Mouse (Mus musculus): ENCODE results near the gene Klk6. TPM values are rescaled to one million over a fixed set of nuclear protein-coding genes. Genes with fewer than 3 reads are reported as not detected.

Klk6 gene
- polyA plus RNA-seq, 1 experiment, result not detected

GRCm38 (mm10) chr7:43797844-43798462, 26.3 kb upstream of the Klk6 start:
- H3K4me1 ChIP-seq (ENCODE audit: control insufficient read depth, insufficient read depth, low read length), result no peaks in the 10 kb centered on the region; the same call in 1 of the 2 replicates
- WGBS, result 6% methylated on average over 13 of the region's 13 CpGs
- TF ChIP-seq CTCF (IDR thresholded peaks at IDR 0.05; ENCODE audit: control insufficient read depth, insufficient read depth, low read length) (no peak), POLR2A (IDR thresholded peaks at IDR 0.05; ENCODE audit: borderline replicate concordance, control insufficient read depth, low read depth, low read length) (no peak)
- no peak overlapping the region for H3K4me3 ChIP-seq (replicated peaks; ENCODE audit: control insufficient read depth, low read depth, low read length)
- no peak overlapping the region for H3K27ac ChIP-seq (ENCODE audit: control insufficient read depth, insufficient read depth, low read depth, low read length, poor library complexity)

- H3K27ac ChIP-seq (ENCODE audit: control insufficient read depth, insufficient read depth, low read depth, low read length, poor library complexity), result no peak overlapping the region
- H3K4me3 ChIP-seq (replicated peaks; ENCODE audit: control insufficient read depth, low read depth, low read length), result no peak overlapping the region
- 73% methylated on average over 7 of the region's 7 CpGs for WGBS
- TF ChIP-seq POLR2A (IDR thresholded peaks at IDR 0.05; ENCODE audit: borderline replicate concordance, control insufficient read depth, low read depth, low read length) (no peak), CTCF (IDR thresholded peaks at IDR 0.05; ENCODE audit: control insufficient read depth, insufficient read depth, low read length) (no peak)
- no peaks in the 10 kb centered on the region; the same call in 1 of the 2 replicates for H3K4me1 ChIP-seq (ENCODE audit: control insufficient read depth, insufficient read depth, low read length)
Measured at GRCm38 (mm10) chr7:43799876-43800275, 24.4 kb upstream of the Klk6 start.

GRCm38 (mm10) chr7:43810994-43811393, 13.3 kb upstream of the Klk6 start, which contains the start of gene Klk7:
Gene Klk7 (plus strand): TSS chr7:43811294.
- WGBS, result 62% methylated on average over 5 of the region's 5 CpGs

GRCm38 (mm10) chr7:43815211-43815610, 9.1 kb upstream of the Klk6 start:
- Histone ChIP-seq H3K27ac (ENCODE audit: control insufficient read depth, insufficient read depth, low read depth, low read length, poor library complexity) (no peak overlapping the region), H3K4me3 (replicated peaks; ENCODE audit: control insufficient read depth, low read depth, low read length) (no peak overlapping the region), H3K4me1 (ENCODE audit: control insufficient read depth, insufficient read depth, low read length) (no peaks in the 10 kb centered on the region)
- 85% methylated on average over 7 of the region's 7 CpGs for WGBS
- TF ChIP-seq POLR2A (IDR thresholded peaks at IDR 0.05; ENCODE audit: borderline replicate concordance, control insufficient read depth, low read depth, low read length) (no peak), CTCF (IDR thresholded peaks at IDR 0.05; ENCODE audit: control insufficient read depth, insufficient read depth, low read length) (no peak)

More at GRCm38 (mm10) chr7:43810994-43811393, 13.3 kb upstream of the Klk6 start, which contains the start of gene Klk7:
- H3K27ac ChIP-seq (ENCODE audit: control insufficient read depth, insufficient read depth, low read depth, low read length, poor library complexity), result no peak within 1 kb of the TSS
- H3K4me3 ChIP-seq (replicated peaks; ENCODE audit: control insufficient read depth, low read depth, low read length), result no peak within 1 kb of the TSS
- no peaks in the 10 kb centered on the region for H3K4me1 ChIP-seq (ENCODE audit: control insufficient read depth, insufficient read depth, low read length)
- TF ChIP-seq CTCF (IDR thresholded peaks at IDR 0.05; ENCODE audit: control insufficient read depth, insufficient read depth, low read length) (no peak), POLR2A (IDR thresholded peaks at IDR 0.05; ENCODE audit: borderline replicate concordance, control insufficient read depth, low read depth, low read length) (no peak)

GRCm38 (mm10) chr7:43816746-43817145, 7.6 kb upstream of the Klk6 start:
- Histone ChIP-seq H3K27ac (ENCODE audit: control insufficient read depth, insufficient read depth, low read depth, low read length, poor library complexity) (no peak overlapping the region), H3K4me1 (ENCODE audit: control insufficient read depth, insufficient read depth, low read length) (no peaks in the 10 kb centered on the region), H3K4me3 (replicated peaks; ENCODE audit: control insufficient read depth, low read depth, low read length) (no peak overlapping the region)
- TF ChIP-seq CTCF (IDR thresholded peaks at IDR 0.05; ENCODE audit: control insufficient read depth, insufficient read depth, low read length) (no peak), POLR2A (IDR thresholded peaks at IDR 0.05; ENCODE audit: borderline replicate concordance, control insufficient read depth, low read depth, low read length) (no peak)

GRCm38 (mm10) chr7:43821581-43821980, 2.7 kb upstream of the Klk6 start:
- no peaks in the 10 kb centered on the region for H3K4me1 ChIP-seq (ENCODE audit: control insufficient read depth, insufficient read depth, low read length)
- no peak overlapping the region for H3K27ac ChIP-seq (ENCODE audit: control insufficient read depth, insufficient read depth, low read depth, low read length, poor library complexity)
- H3K4me3 ChIP-seq (replicated peaks; ENCODE audit: control insufficient read depth, low read depth, low read length), result no peak overlapping the region
- TF ChIP-seq CTCF (IDR thresholded peaks at IDR 0.05; ENCODE audit: control insufficient read depth, insufficient read depth, low read length) (no peak), POLR2A (IDR thresholded peaks at IDR 0.05; ENCODE audit: borderline replicate concordance, control insufficient read depth, low read depth, low read length) (no peak)
- WGBS, result 79% methylated on average over 7 of the region's 7 CpGs

GRCm38 (mm10) chr7:43826056-43826455, 1.8 kb downstream of the Klk6 start:
- Histone ChIP-seq H3K4me1 (ENCODE audit: control insufficient read depth, insufficient read depth, low read length) (no peaks in the 10 kb centered on the region), H3K27ac (ENCODE audit: control insufficient read depth, insufficient read depth, low read depth, low read length, poor library complexity) (no peak overlapping the region), H3K4me3 (replicated peaks; ENCODE audit: control insufficient read depth, low read depth, low read length) (no peak overlapping the region)
- TF ChIP-seq POLR2A (IDR thresholded peaks at IDR 0.05; ENCODE audit: borderline replicate concordance, control insufficient read depth, low read depth, low read length) (no peak), CTCF (IDR thresholded peaks at IDR 0.05; ENCODE audit: control insufficient read depth, insufficient read depth, low read length) (no peak)
- WGBS, result 69% methylated on average over 5 of the region's 5 CpGs

- TF ChIP-seq POLR2A (IDR thresholded peaks at IDR 0.05; ENCODE audit: borderline replicate concordance, control insufficient read depth, low read depth, low read length), result no peak
- no peak for TF ChIP-seq CTCF (IDR thresholded peaks at IDR 0.05; ENCODE audit: control insufficient read depth, insufficient read depth, low read length)
- WGBS, result 74% methylated on average over 4 of the region's 4 CpGs
- Histone ChIP-seq H3K4me1 (ENCODE audit: control insufficient read depth, insufficient read depth, low read length) (no peaks in the 10 kb centered on the region), H3K27ac (ENCODE audit: control insufficient read depth, insufficient read depth, low read depth, low read length, poor library complexity) (no peak overlapping the region), H3K4me3 (replicated peaks; ENCODE audit: control insufficient read depth, low read depth, low read length) (no peak overlapping the region)
Measured at GRCm38 (mm10) chr7:43827706-43828105, 3.4 kb downstream of the Klk6 start.

Measured in bone marrow, adult 2 months (tissue).